Mouse (Mus musculus): ENCODE results near the gene Rasip1.

The Rasip1 gene

GRCm38 (mm10) chr7:45625481-45625880 is 1.8 kb upstream of the Rasip1 start:
- no peak for DNase-seq

GRCm38 (mm10) chr7:45626571-45627076 is 664 bp upstream of the Rasip1 start:
- no peak for DNase-seq

GRCm38 (mm10) chr7:45628364-45629294 is 1.3 kb downstream of the Rasip1 start:
- peak; percentile 94 to 96 for DNase-seq

GRCm38 (mm10) chr7:45630064-45630907 is 3.0 kb downstream of the Rasip1 start:
- no peak for DNase-seq

GRCm38 (mm10) chr7:45632499-45632898 is 5.2 kb downstream of the Rasip1 start:
- DNase-seq: peak; percentile 69 to 74

GRCm38 (mm10) chr7:45634946-45635681 is 7.8 kb downstream of the Rasip1 start:
- DNase-seq: no peak

GRCm38 (mm10) chr7:45635711-45636688 is 8.7 kb downstream of the Rasip1 start:
- DNase-seq: no peak

GRCm38 (mm10) chr7:45637710-45638109 is 10.4 kb downstream of the Rasip1 start:
- DNase-seq: no peak

GRCm38 (mm10) chr7:45638623-45639401 is 11.5 kb downstream of the Rasip1 start:
- DNase-seq: peak; percentile 99

GRCm38 (mm10) chr7:45639561-45640027 is 12.3 kb downstream of the Rasip1 start, which contains the start of gene Mamstr:
Mamstr (plus strand) TSS chr7:45639977.
- no peak for DNase-seq

GRCm38 (mm10) chr7:45640191-45640957 is 13.1 kb downstream of the Rasip1 start:
- no peak for DNase-seq

- DNase-seq: peak; percentile 58 to 63
Observed at GRCm38 (mm10) chr7:45641391-45642040, 14.2 kb downstream of the Rasip1 start.

GRCm38 (mm10) chr7:45642083-45642482 is 14.8 kb downstream of the Rasip1 start:
- DNase-seq: peak; percentile 53 to 56

GRCm38 (mm10) chr7:45642503-45643255 is 15.4 kb downstream of the Rasip1 start:
- DNase-seq: peak in 1 of 2 experiments; percentile 37

- DNase-seq: peak; percentile 99 to 100
Observed at GRCm38 (mm10) chr7:45643441-45644178, 16.3 kb downstream of the Rasip1 start.

GRCm38 (mm10) chr7:45644183-45644582 is 16.9 kb downstream of the Rasip1 start:
- peak; percentile 57 to 62 for DNase-seq

GRCm38 (mm10) chr7:45644872-45645590 is 17.7 kb downstream of the Rasip1 start:
- no peak for DNase-seq

Data from cerebellum, postnatal 36 days (tissue).